ENCODE assay signal across 23 mouse cellular contexts in genomic region chr15:96752062-96752358, GRCm38 (mm10).
"Had no signal": no experiment of that assay in that cellular context is flagged by ENCODE, and none has a peak within 500 bp of the region (broad histone marks: within the 10 kb centered on the region; RNA-seq: fewer than 3 reads in every experiment).

No protein-coding gene starts in this region.

- H3K9ac ChIP-seq: limb, embryonic 13.5 days; liver, embryonic 12.5 days; liver, embryonic 15.5 days; lung, embryonic 15.5 days; neural tube, embryonic 12.5 days; neural tube, embryonic 15.5 days had no signal

- H3K27me3 ChIP-seq: limb, embryonic 13.5 days; liver, embryonic 12.5 days; liver, embryonic 15.5 days; lung, embryonic 15.5 days; neural tube, embryonic 12.5 days; neural tube, embryonic 15.5 days had no signal

- H3K4me3 ChIP-seq: layer of hippocampus, adult 2 months; limb, embryonic 10.5 days; limb, embryonic 13.5 days; liver, embryonic 12.5 days; liver, embryonic 15.5 days; lung, embryonic 15.5 days; megakaryocyte, embryonic 14.5 days; midbrain, embryonic 10.5 days; neural tube, embryonic 12.5 days; neural tube, embryonic 15.5 days had no signal

- H3K4me1 ChIP-seq: limb, embryonic 10.5 days; midbrain, embryonic 10.5 days; neural tube, embryonic 12.5 days had no signal

- H3K4me2 ChIP-seq: limb, embryonic 13.5 days; liver, embryonic 12.5 days; liver, embryonic 15.5 days; lung, embryonic 15.5 days; neural tube, embryonic 12.5 days; neural tube, embryonic 15.5 days had no signal

- H3K36me3 ChIP-seq: limb, embryonic 10.5 days; limb, embryonic 13.5 days; liver, embryonic 12.5 days; liver, embryonic 15.5 days; lung, embryonic 15.5 days; midbrain, embryonic 10.5 days; neural tube, embryonic 12.5 days; neural tube, embryonic 15.5 days had no signal

- H3K9me3 ChIP-seq: limb, embryonic 10.5 days; limb, embryonic 13.5 days; liver, embryonic 12.5 days; liver, embryonic 15.5 days; lung, embryonic 15.5 days; midbrain, embryonic 10.5 days; neural tube, embryonic 12.5 days; neural tube, embryonic 15.5 days had no signal

- H3K27ac ChIP-seq: layer of hippocampus, adult 2 months; limb, embryonic 10.5 days; limb, embryonic 13.5 days; liver, embryonic 12.5 days; liver, embryonic 15.5 days; lung, embryonic 15.5 days; midbrain, embryonic 10.5 days; neural tube, embryonic 12.5 days; neural tube, embryonic 15.5 days; stomach, postnatal 0 days had no signal

- DNase-seq: layer of hippocampus, adult 9-11 months; liver; lung, adult 18-20 months; lung, postnatal 10 days; lung, postnatal 36 days; midbrain, embryonic 14.5 days; right cerebral cortex, adult 18-20 months; right cerebral cortex, postnatal 14 days; right cerebral cortex, postnatal 4 days; thymus, adult 2 months; thymus, postnatal 14 days; thymus, postnatal 4 days had no signal

- ATAC-seq: liver, embryonic 12.5 days had no signal
